In the genomic region with DNA sequence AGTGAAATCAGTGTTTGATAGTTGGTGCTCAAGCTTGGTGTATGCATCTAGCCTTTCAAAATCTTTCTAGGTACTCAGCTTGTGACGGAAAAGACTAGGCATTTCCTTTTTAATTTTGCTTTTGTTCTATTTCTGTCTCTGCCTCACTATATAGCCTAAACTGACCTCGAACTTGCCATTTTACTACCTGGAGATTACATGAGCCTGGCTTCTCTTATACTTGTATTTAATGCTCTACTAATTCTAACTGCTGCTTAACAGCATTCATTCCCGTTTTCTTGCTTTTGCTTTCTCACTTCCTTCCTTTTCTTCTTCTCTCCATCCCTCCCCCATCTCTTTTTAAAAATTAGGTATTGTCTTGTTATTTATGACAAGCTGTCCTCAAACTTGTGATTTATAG, we compare ENCODE assay signal across 16 mouse cellular contexts.
"Had no signal": no experiment of that assay in that cellular context is flagged by ENCODE, and none has a peak within 500 bp of the region (broad histone marks: within the 10 kb centered on the region; RNA-seq: fewer than 3 reads in every experiment).

No protein-coding gene starts in this region.

- H3K9me3 ChIP-seq: neural tube, embryonic 12.5 days; neural tube, embryonic 13.5 days; neural tube, embryonic 15.5 days; stomach, embryonic 15.5 days had no signal

- H3K27ac ChIP-seq: neural tube, embryonic 12.5 days; neural tube, embryonic 13.5 days; neural tube, embryonic 15.5 days; stomach, embryonic 15.5 days; stomach, postnatal 0 days had no signal

- H3K4me3 ChIP-seq: neural tube, embryonic 12.5 days; neural tube, embryonic 13.5 days; neural tube, embryonic 15.5 days; stomach, embryonic 15.5 days had no signal

- H3K27me3 ChIP-seq: neural tube, embryonic 12.5 days; neural tube, embryonic 13.5 days; neural tube, embryonic 15.5 days; stomach, embryonic 15.5 days had no signal

- H3K9ac ChIP-seq: neural tube, embryonic 12.5 days; neural tube, embryonic 13.5 days; neural tube, embryonic 15.5 days; stomach, embryonic 15.5 days had no signal

- H3K36me3 ChIP-seq: neural tube, embryonic 12.5 days; neural tube, embryonic 13.5 days; neural tube, embryonic 15.5 days; stomach, embryonic 15.5 days had no signal

- DNase-seq: retina, postnatal 1 day; right cerebral cortex, postnatal 14 days; right cerebral cortex, postnatal 25 days; right cerebral cortex, postnatal 4 days; spleen, adult 18-20 months; thymus, adult 18-20 months; thymus, adult 2 months; thymus, postnatal 14 days; thymus, postnatal 25 days; thymus, postnatal 36 days; thymus, postnatal 4 days had no signal

- H3K4me2 ChIP-seq: neural tube, embryonic 12.5 days; neural tube, embryonic 13.5 days; neural tube, embryonic 15.5 days; stomach, embryonic 15.5 days had no signal

- H3K4me1 ChIP-seq: neural tube, embryonic 12.5 days; neural tube, embryonic 15.5 days; stomach, embryonic 15.5 days had no signal
